Mouse (Mus musculus) spleen, embryonic (tissue): ENCODE measurements around the gene Cyb5d1.

ENCODE experiments used
- CTCF ChIA-PET: fragments of 350-600 bp; sonication (Branson Sonifier 250); formaldehyde crosslinking; loops from one replicate; lab custom pipeline; 2022; lab: Charles Lee

The Cyb5d1 gene

DNA sequence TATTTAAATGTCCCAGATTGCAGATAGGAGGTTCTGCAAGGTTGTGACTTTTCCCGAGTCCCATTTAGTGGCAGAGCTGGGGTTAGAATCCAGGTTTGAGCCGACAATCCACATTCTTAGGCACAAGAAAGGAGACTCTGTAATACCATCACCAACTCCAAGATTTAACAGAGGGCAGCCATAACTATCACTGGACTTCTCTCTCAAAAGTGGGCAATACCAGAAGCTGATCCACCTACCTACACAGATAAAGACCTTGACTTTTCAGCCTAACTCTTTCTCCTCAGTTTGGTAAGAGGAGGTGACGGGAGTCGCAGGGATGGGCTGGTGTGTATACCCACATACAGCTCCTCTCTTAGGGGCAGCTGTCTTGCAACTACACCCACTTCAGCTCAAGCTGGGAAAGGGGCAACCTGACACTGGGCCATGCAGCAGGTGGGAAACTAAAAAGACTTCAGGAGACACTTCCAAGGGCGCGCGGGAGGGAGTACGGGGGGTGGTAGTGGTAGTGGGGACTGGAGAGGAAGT is 21.6 kb upstream of the Cyb5d1 start:
- CTCF ChIA-PET, result no interaction called here

GRCm38 (mm10) chr11:69416509-69416908 is 21.1 kb upstream of the Cyb5d1 start:
- CTCF ChIA-PET, result no interaction called here

- CTCF ChIA-PET, result no interaction called here
Measured at GRCm38 (mm10) chr11:69415668-69416451, 20.4 kb upstream of the Cyb5d1 start.

- CTCF ChIA-PET, result no interaction called here
Measured at GRCm38 (mm10) chr11:69415327-69415667, 19.9 kb upstream of the Cyb5d1 start.

- CTCF ChIA-PET, result interaction anchor here (0.5 to 0.8 kb wide), 3 partner anchors 10 to 199 kb away, joined by 3 to 7 read pairs (median 3); partner anchors contain the start of gene Naa38
Measured at GRCm38 (mm10) chr11:69414421-69415326, 19.2 kb upstream of the Cyb5d1 start.

GRCm38 (mm10) chr11:69413221-69414181 is 18.1 kb upstream of the Cyb5d1 start, which contains the start of gene Kdm6b:
TSS of gene Kdm6b (minus strand) at chr11:69413675.
- CTCF ChIA-PET, result interaction anchor here (0.6 to 0.8 kb wide), 4 partner anchors 11 to 71 kb away, joined by 3 to 12 read pairs (median 4); partner anchors contain the start of gene Naa38

DNA sequence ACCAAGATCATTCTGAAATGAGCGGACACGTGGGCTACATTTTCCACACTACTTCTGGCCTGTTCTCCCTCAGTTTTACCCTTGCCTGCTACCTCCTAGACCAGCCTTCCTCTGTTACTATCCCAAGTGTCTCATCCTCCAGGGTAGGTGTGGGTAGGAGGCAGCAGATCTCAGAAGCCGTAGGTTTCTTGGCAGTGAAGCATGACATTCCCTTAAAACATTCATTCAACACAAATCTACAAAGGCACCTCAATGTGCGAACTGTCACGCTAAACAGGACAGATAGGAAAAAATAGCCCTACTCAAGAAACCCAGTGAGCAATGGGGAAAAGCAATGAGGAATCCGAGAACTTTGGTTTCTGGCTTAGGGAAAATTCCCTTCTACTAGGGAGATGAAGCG is 17.1 kb upstream of the Cyb5d1 start:
- CTCF ChIA-PET, result interaction anchor here (0.6 kb wide), 2 partner anchors 24 to 70 kb away, joined by 4 to 12 read pairs; no protein-coding TSS in a partner anchor

GRCm38 (mm10) chr11:69411538-69412203 is 16.2 kb upstream of the Cyb5d1 start:
- CTCF ChIA-PET, result interaction anchor here (0.6 kb wide), 2 partner anchors 27 to 83 kb away, joined by 4 to 8 read pairs; no protein-coding TSS in a partner anchor

- CTCF ChIA-PET, result interaction anchor here (0.6 kb wide), 1 partner anchor 83 kb away, joined by 8 read pairs; no protein-coding TSS in a partner anchor
Measured at GRCm38 (mm10) chr11:69411073-69411535, 15.7 kb upstream of the Cyb5d1 start.

GRCm38 (mm10) chr11:69410310-69411072 is 15.1 kb upstream of the Cyb5d1 start:
- CTCF ChIA-PET, result no interaction called here

GRCm38 (mm10) chr11:69410045-69410309 is 14.5 kb upstream of the Cyb5d1 start:
- CTCF ChIA-PET, result no interaction called here

DNA sequence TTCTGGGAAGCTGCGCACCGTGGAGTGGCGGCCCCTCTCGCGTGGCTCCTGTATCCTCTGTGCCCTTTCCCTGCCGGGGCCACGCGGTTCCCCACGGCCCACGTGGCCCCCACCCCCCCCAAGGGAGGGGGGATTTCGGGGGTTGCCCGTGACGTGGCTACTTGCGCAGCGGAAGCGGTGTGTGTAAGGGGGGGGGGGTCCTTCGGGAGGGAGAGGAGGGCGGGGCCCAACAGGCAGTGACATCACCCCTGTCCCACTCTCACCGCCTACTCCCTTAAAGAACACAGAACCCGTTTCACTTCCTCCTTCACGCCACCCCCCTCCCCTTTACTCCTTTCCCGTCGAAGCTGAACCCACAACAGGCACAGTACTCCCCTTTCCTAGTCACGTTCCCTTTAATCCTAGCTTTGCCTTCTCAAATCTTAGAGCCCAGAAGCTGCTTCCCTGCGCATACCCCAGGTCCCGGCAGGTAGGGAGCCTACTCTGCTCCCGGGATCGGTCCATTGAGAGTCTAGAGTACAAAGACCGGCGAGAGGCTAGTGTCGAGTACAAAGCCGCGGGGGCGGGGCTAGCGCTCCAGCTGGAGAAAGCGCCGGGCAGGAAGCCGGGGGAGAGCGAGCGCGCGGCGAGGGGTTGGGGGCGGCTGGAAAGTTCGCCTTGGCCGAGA is 14.1 kb upstream of the Cyb5d1 start:
- CTCF ChIA-PET, result interaction anchor here (0.5 to 0.6 kb wide), 3 partner anchors 22 to 1417 kb away, joined by 3 to 12 read pairs (median 3); no protein-coding TSS in a partner anchor

GRCm38 (mm10) chr11:69408541-69409377 is 13.3 kb upstream of the Cyb5d1 start:
- CTCF ChIA-PET, result interaction anchor here (0.5 to 1.0 kb wide), 5 partner anchors 10 to 1418 kb away, joined by 3 to 12 read pairs (median 3); no protein-coding TSS in a partner anchor

DNA sequence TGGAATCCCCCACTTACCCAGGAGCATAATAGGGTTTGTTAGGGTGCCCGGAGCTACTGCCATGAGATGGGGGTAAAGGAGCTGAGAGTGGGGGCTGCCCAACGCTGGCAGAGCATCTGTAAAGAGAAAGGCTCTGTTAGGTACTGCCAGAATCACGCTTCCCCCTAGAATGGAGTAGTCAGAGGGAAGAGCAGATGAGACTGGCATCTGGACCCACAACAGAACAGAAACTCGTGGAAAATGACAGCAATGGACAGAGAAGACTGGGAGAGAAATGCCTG is 12.2 kb upstream of the Cyb5d1 start:
- CTCF ChIA-PET, result interaction anchor here (0.6 to 1.3 kb wide), 2 partner anchors 22 to 25 kb away, joined by 3 read pairs; no protein-coding TSS in a partner anchor

GRCm38 (mm10) chr11:69406867-69407723 is 11.7 kb upstream of the Cyb5d1 start:
- CTCF ChIA-PET, result interaction anchor here (1.3 kb wide), 1 partner anchor 23 kb away, joined by 3 read pairs; no protein-coding TSS in a partner anchor

DNA sequence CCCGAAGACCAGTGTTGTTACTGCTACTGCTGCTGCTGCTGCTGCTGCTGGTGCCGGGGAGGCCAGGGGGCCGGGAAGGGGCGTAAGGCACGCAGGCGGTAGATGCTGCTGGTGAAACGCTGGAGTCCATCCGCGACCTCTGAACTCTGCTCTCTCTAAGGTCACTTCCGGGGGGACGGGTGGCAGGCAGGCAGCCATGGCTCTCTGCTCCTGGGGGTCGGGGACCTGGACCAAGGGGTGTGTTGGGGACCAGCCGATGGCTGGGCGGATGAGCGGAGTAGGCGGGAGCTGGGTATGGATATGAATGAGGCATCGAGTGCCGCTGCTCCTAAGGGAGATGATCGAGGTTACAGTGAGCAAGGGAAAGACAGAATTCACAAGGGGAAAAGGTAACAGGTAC is 10.9 kb upstream of the Cyb5d1 start:
- CTCF ChIA-PET, result interaction anchor here (1.3 kb wide), 1 partner anchor 24 kb away, joined by 3 read pairs; no protein-coding TSS in a partner anchor
